Mouse (Mus musculus): Measurements from ENCODE around the gene Olfr270.

GRCm38 (mm10) chr4:52964247-52964646 lies at the start of gene Olfr270:
- TF ChIP-seq CTCF (IDR thresholded peaks at IDR 0.05; ENCODE audit: control insufficient read depth, insufficient read depth, insufficient replicate concordance, low read depth, low read length) = no peak
- no peak for TF ChIP-seq POLR2A (IDR thresholded peaks at IDR 0.05; ENCODE audit: control insufficient read depth, low read depth, low read length)
